Mouse (Mus musculus) spleen, adult 2 months (tissue): ENCODE measurements around the gene B4galt3. TPM values are rescaled to one million over a fixed set of nuclear protein-coding genes. Genes with fewer than 3 reads are reported as not detected.

Source experiments
- DNase-seq, 2 experiments: peaks; one replicate each; pipeline versions ENCODE4 v3.0.0 to v3.0.0-alpha.2; 2012 to 2021; ENCODE audit warnings: low spot score in 2 of 2, low read depth in 1 of 2
- H3K27ac ChIP-seq: fragments of 200-500 bp; 2 replicates; pipeline ENCODE4 v1.5.1; 2012; ENCODE audit warnings: low read length, inconsistent platforms; ENCODE audit not compliant: insufficient read depth
- H3K27me3 ChIP-seq: fragments of 200-500 bp; 2 replicates; pipeline ENCODE4 v1.6.1; 2012; ENCODE audit warnings: mild to moderate bottlenecking, moderate library complexity, low read length, inconsistent platforms; ENCODE audit not compliant: control insufficient read depth, insufficient read depth
- H3K36me3 ChIP-seq: fragments of 200-500 bp; 2 replicates; pipeline ENCODE4 v1.6.1; 2012; ENCODE audit warnings: mild to moderate bottlenecking, low read length, inconsistent platforms; ENCODE audit not compliant: control insufficient read depth, insufficient read depth
- H3K4me1 ChIP-seq: fragments of 200-500 bp; 2 replicates; pipeline ENCODE4 v1.6.1; 2011; ENCODE audit warnings: inconsistent platforms; ENCODE audit not compliant: control insufficient read depth, insufficient read depth, insufficient read length
- H3K4me3 ChIP-seq: fragments of 200-500 bp; 2 replicates; pipeline ENCODE4 v1.5.1; 2011; ENCODE audit warnings: mild to moderate bottlenecking, inconsistent platforms; ENCODE audit not compliant: insufficient read depth, insufficient read length; ENCODE audit errors: extremely low read depth
- CTCF ChIP-seq: fragments of 200-500 bp; IDR thresholded peaks from 2 replicates; pipeline ENCODE4 v1.5.1; 2011; ENCODE audit warnings: mild to moderate bottlenecking, inconsistent platforms; ENCODE audit not compliant: insufficient read depth, insufficient read length, insufficient replicate concordance; ENCODE audit errors: extremely low read depth
- POLR2A ChIP-seq: fragments of 200-500 bp; IDR thresholded peaks from 2 replicates; pipeline ENCODE4 v1.6.1; 2011; ENCODE audit warnings: low read depth, low read length, inconsistent platforms
- WGBS: fragments of 180-500 bp; shearing (Covaris S2); methylation state at CpG from one replicate; pipeline ENCODE4 v1.1.7; 2018; 5-methylcytosine and 5-hydroxymethylcytosine counted together
- polyA plus RNA-seq: library from polyadenylated mRNA; depleted of rRNA; stranded (reverse); fragments of >200 nt; gene quantifications from 2 replicates; pipeline ENCODE4 v1.2.3, GENCODE M21; 2012; rRNA removed

The B4galt3 gene
- polyA plus RNA-seq, 1 experiment = 59.5 TPM

DNA sequence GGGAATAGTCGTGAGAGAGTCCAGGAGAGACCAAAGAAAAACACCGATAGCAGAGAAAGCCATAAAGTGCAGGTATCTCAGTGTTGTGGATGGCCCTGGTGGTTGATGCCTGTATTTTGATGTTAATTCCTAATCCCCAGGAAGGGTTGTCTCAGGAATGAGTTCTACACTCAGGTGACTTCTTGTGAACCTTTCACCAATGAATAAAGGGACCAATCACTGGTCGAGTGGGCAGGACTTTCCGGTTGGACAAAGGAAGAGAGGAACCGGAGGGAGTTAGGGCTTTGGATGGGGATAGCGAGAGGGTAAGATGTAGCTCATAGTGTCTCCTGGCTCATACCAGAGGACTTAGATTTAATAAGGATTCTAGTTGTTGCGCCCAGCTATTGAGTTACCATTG, 49.6 kb downstream of the B4galt3 start:
- TF ChIP-seq CTCF = no peak
- TF ChIP-seq POLR2A = no peak
- Histone ChIP-seq H3K4me1 (no peaks in the 10 kb centered on the region), H3K36me3 (no peaks in the 10 kb centered on the region), H3K4me3 (no peak overlapping the region), H3K27ac (no peak overlapping the region), H3K27me3 (no peaks in the 10 kb centered on the region)
- DNase-seq = no peak
- WGBS = 56% methylated on average over 7 of the region's 7 CpGs

DNA sequence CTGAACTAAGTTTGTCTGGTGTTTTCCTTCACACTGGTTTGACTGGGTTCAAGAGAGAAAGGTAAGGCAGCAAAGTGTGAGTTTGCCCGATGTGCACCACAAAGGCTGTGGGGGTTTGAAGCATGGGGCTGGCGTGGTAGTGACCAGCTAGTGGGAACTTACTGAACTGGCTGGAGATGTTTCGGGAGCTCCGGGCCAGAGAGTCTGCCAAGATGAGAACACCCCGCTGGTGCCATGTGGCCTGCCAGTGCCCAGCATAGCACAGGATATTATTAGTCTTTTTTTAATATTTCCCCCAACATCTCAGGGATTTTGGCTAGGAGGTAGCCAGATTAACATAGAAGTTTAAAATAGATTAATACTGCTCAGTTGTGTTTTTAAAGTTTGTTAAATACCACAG, 50.0 kb downstream of the B4galt3 start:
- Histone ChIP-seq H3K27ac (no peak overlapping the region), H3K36me3 (no peaks in the 10 kb centered on the region), H3K4me1 (no peaks in the 10 kb centered on the region), H3K27me3 (no peaks in the 10 kb centered on the region), H3K4me3 (no peak overlapping the region)
- WGBS = 71% methylated on average over 5 of the region's 5 CpGs
- DNase-seq = no peak
- no peak for TF ChIP-seq POLR2A
- TF ChIP-seq CTCF = no peak

DNA sequence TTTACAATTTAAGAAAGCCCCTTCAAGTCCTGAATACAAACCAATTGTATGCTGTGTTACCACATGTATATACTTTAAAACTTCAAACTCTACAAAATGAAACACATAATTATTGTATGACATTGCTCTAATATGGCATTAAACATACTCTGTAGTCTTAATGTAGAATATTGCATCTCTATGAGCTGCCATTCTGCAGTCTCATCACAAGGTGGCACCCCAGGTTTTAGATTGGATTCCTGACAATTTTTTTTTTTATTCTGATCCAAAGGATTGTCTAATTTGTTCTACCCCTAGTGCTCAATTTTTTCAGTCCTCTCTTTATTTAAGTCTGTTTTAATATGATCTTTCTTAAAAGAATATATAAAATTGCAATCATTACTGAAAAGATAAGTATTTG, 51.3 kb downstream of the B4galt3 start:
- Histone ChIP-seq H3K4me3 (no peak overlapping the region), H3K4me1 (no peaks in the 10 kb centered on the region), H3K27ac (no peak overlapping the region), H3K27me3 (no peaks in the 10 kb centered on the region), H3K36me3 (no peaks in the 10 kb centered on the region)
- no peak for DNase-seq
- TF ChIP-seq CTCF (no peak), POLR2A (no peak)

DNA sequence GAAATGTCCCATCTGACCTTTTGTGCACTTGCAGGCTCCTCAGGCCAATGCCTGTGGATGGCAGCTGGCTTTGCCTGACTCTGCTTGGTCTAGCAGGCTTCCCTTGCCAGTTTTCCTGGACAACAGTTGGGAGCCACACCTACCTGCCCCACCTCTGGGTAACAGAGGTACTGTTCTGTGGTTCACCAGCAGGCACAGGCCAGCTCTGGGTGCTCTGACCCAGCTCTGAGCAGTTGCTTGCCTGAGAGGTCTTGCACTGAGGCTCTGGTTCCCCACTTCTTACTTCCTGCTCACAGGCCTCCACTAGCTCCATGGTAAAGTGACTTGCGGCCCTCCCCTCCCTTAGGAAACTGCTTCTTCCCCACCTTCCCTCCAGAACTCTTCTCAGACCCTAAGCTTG, 51.9 kb downstream of the B4galt3 start:
- H3K4me3 ChIP-seq = no peak overlapping the region
- H3K27me3 ChIP-seq = no peaks in the 10 kb centered on the region
- WGBS = 79% methylated on average over 1 of the region's 1 CpGs
- no peaks in the 10 kb centered on the region for H3K4me1 ChIP-seq
- TF ChIP-seq CTCF (no peak), POLR2A (no peak)
- no peak overlapping the region for H3K27ac ChIP-seq
- no peaks in the 10 kb centered on the region for H3K36me3 ChIP-seq
- no peak for DNase-seq

- WGBS = 92% methylated on average over 2 of the region's 2 CpGs
- Histone ChIP-seq H3K4me1 (peaks cover 1% of the 10 kb centered on the region; the same call in 1 of the 2 replicates), H3K4me3 (no peak overlapping the region), H3K36me3 (no peaks in the 10 kb centered on the region), H3K27me3 (no peaks in the 10 kb centered on the region), H3K27ac (no peak overlapping the region)
- TF ChIP-seq POLR2A = no peak
- no peak for TF ChIP-seq CTCF
- no peak for DNase-seq
Measured at GRCm38 (mm10) chr1:171325571-171325970, 55.4 kb downstream of the B4galt3 start.

Other genes with a start within 250 kb of the B4galt3 start
- gene Fcgr3, start 205.4 kb upstream of the B4galt3 start, polyA plus RNA-seq = 20.6 and 24.5 TPM in 2 replicates
- 2.4 and 3.4 TPM in 2 replicates for gene Cfap126, start 156.4 kb upstream of the B4galt3 start, polyA plus RNA-seq
- 65.7 and 67.8 TPM in 2 replicates for gene Sdhc, start 119.7 kb upstream of the B4galt3 start, polyA plus RNA-seq
- gene Mpz, start 119.6 kb upstream of the B4galt3 start, polyA plus RNA-seq = 0.47 and 1.1 TPM in 2 replicates
- gene Pcp4l1, start 74.1 kb upstream of the B4galt3 start, polyA plus RNA-seq = 3.8 and 4.4 TPM in 2 replicates
- gene Nr1i3, start 56.4 kb upstream of the B4galt3 start, polyA plus RNA-seq = not detected in 2 replicates
- gene Tomm40l, start 47.8 kb upstream of the B4galt3 start, polyA plus RNA-seq = 17.5 and 20.3 TPM in 2 replicates
- gene Apoa2, start 45.3 kb upstream of the B4galt3 start, polyA plus RNA-seq = 1.2 and 1.8 TPM in 2 replicates
- 237 and 307 TPM in 2 replicates for gene Fcer1g, start 36.0 kb upstream of the B4galt3 start, polyA plus RNA-seq
- gene Adamts4, start 19.9 kb upstream of the B4galt3 start, polyA plus RNA-seq = 0.63 and 0.64 TPM in 2 replicates
- gene Ndufs2, start 18.9 kb upstream of the B4galt3 start, polyA plus RNA-seq = 52.4 and 59.6 TPM in 2 replicates
- gene Ppox, start 10.9 kb downstream of the B4galt3 start, polyA plus RNA-seq = 64.6 and 66.0 TPM in 2 replicates
- gene Usp21, start 17.7 kb downstream of the B4galt3 start, polyA plus RNA-seq = 40.9 and 46.4 TPM in 2 replicates
- 9.8 and 11.1 TPM in 2 replicates for gene Ufc1, start 24.7 kb downstream of the B4galt3 start, polyA plus RNA-seq
- gene Dedd, start 58.8 kb downstream of the B4galt3 start, polyA plus RNA-seq = 25.7 and 29.3 TPM in 2 replicates
- 22.6 and 25.9 TPM in 2 replicates for gene Nit1, start 75.3 kb downstream of the B4galt3 start, polyA plus RNA-seq
- 8.5 TPM in 2 replicates for gene Pfdn2, start 75.3 kb downstream of the B4galt3 start, polyA plus RNA-seq
- gene Klhdc9, start 90.5 kb downstream of the B4galt3 start, polyA plus RNA-seq = 0.20 and 0.62 TPM in 2 replicates
- 1.4 and 2.0 TPM in 2 replicates for gene Nectin4, start 99.8 kb downstream of the B4galt3 start, polyA plus RNA-seq
- 79.5 and 88.3 TPM in 2 replicates for gene Arhgap30, start 118.6 kb downstream of the B4galt3 start, polyA plus RNA-seq
- 130 and 132 TPM in 2 replicates for gene Usf1, start 141.0 kb downstream of the B4galt3 start, polyA plus RNA-seq
- gene Tstd1, start 148.5 kb downstream of the B4galt3 start, polyA plus RNA-seq = 3.1 and 4.1 TPM in 2 replicates
- 8.8 and 9.6 TPM in 2 replicates for gene F11r, start 167.2 kb downstream of the B4galt3 start, polyA plus RNA-seq
- gene Alyref2, start 233.2 kb downstream of the B4galt3 start, polyA plus RNA-seq = 5.1 and 6.7 TPM in 2 replicates